Mouse (Mus musculus) kidney, postnatal 0 days (tissue): ENCODE data around the gene Olfr697. TPM values are rescaled to one million over a fixed set of nuclear protein-coding genes. Genes with fewer than 3 reads are reported as not detected.
"Not testable (repeated sequence)": the region's sequence is repeated elsewhere in the genome, so short reads cannot be mapped to it uniquely, and the experiment has no call there.

Source experiments
- ATAC-seq: fragments of 200-750 bp; cut with Nextera tagmentation; replicated peaks from 2 replicates; pipeline ENCODE4 v1.8.0; 2017; ENCODE audit warnings: low read depth, moderate number of reproducible peaks, moderate TSS enrichment, moderate library complexity; ENCODE audit not compliant: low FRiP score
- DNase-seq: peaks from one replicate; pipeline ENCODE4 v3.0.0-alpha.2; 2016; ENCODE audit warnings: low spot score
- H3K27ac ChIP-seq: fragments of 300-500 bp; sonication (generic); 2 replicates; pipeline ENCODE4 v1.5.1; 2014; ENCODE audit warnings: mild to moderate bottlenecking
- H3K27me3 ChIP-seq: fragments of 300-500 bp; sonication (generic); 2 replicates; pipeline ENCODE4 v1.6.1; 2014; ENCODE audit warnings: low read length, mixed read lengths; ENCODE audit not compliant: insufficient read depth
- H3K36me3 ChIP-seq: fragments of 300-500 bp; sonication (generic); 2 replicates; pipeline ENCODE4 v1.6.1; 2014; ENCODE audit warnings: low read length, mixed read lengths; ENCODE audit not compliant: insufficient read depth
- H3K4me1 ChIP-seq: fragments of 300-500 bp; sonication (generic); replicated peaks from 2 replicates; pipeline ENCODE4 v1.6.1; 2014; ENCODE audit warnings: antibody characterized with exemption, low read length, mixed read lengths; ENCODE audit not compliant: insufficient read depth
- H3K4me2 ChIP-seq: fragments of 300-500 bp; sonication (generic); 2 replicates; pipeline ENCODE4 v1.6.1; 2014; ENCODE audit warnings: mild to moderate bottlenecking, low read length, moderate library complexity, mixed read lengths
- H3K4me3 ChIP-seq: fragments of 300-500 bp; sonication (generic); replicated peaks from 2 replicates; pipeline ENCODE4 v1.5.1; 2014; ENCODE audit warnings: low read depth, low read length
- H3K9ac ChIP-seq: fragments of 300-500 bp; sonication (generic); 2 replicates; pipeline ENCODE4 v1.6.1; 2014; ENCODE audit warnings: low read depth, low read length
- H3K9me3 ChIP-seq: fragments of 300-500 bp; sonication (generic); replicated peaks from 2 replicates; pipeline ENCODE4 v1.6.1; 2016; ENCODE audit warnings: low read length, inconsistent platforms, mixed read lengths
- CTCF ChIP-seq: IDR thresholded peaks from 2 replicates; pipeline ENCODE4 v1.5.1; 2016; ENCODE audit warnings: antibody characterized with exemption, low read depth, mild to moderate bottlenecking, moderate library complexity
- WGBS: fragments of 180-500 bp; shearing (Covaris S2); extraction: QIAGEN DNeasy Blood & Tissue Kit; methylation state at CpG from one replicate; pipeline ENCODE4 v1.1.7; 2014; 5-methylcytosine and 5-hydroxymethylcytosine counted together
- polyA plus RNA-seq: library from polyadenylated mRNA; unstranded; fragments of >200 nt; fragmentation: Nextera tagmentation; extraction: Ambion mirVana; gene quantifications from 2 replicates; pipeline ENCODE4 v1.2.1, GENCODE M21; 2015

Olfr697 gene
- not detected in 2 replicates for polyA plus RNA-seq

- H3K9me3 ChIP-seq = no peaks in the 10 kb centered on the region
- no peak within 1 kb of the TSS for H3K4me3 ChIP-seq
- DNase-seq (no peak), ATAC-seq (no peak)
- TF ChIP-seq CTCF = no peak
- no peaks in the 10 kb centered on the region for H3K4me1 ChIP-seq
- no peak within 1 kb of the TSS for H3K4me2 ChIP-seq
- WGBS = 62% methylated on average over 1 of the region's 1 CpGs
- no peak within 1 kb of the TSS for H3K27ac ChIP-seq
- H3K36me3 ChIP-seq = no peaks in the 10 kb centered on the region
- H3K27me3 ChIP-seq = no peaks in the 10 kb centered on the region
- no peak within 1 kb of the TSS for H3K9ac ChIP-seq
Measured at GRCm38 (mm10) chr7:106742343-106742742, at the start of gene Olfr697. Gene Olfr697 (minus strand): TSS chr7:106742443.

- DNase-seq (peak; percentile 1), ATAC-seq (no peak)
- Histone ChIP-seq H3K36me3 (no peaks in the 10 kb centered on the region), H3K4me1 (no peaks in the 10 kb centered on the region), H3K4me3 (no peak overlapping the region), H3K9me3 (no peaks in the 10 kb centered on the region), H3K4me2 (no peak overlapping the region), H3K9ac (no peak overlapping the region), H3K27ac (no peak overlapping the region), H3K27me3 (no peaks in the 10 kb centered on the region)
- no peak; the same call in 1 of the 2 replicates for TF ChIP-seq CTCF
Measured at GRCm38 (mm10) chr7:106788330-106788729, 46.1 kb upstream of the Olfr697 start.

GRCm38 (mm10) chr7:106761008-106761407 lies 18.8 kb upstream of the Olfr697 start:
- H3K27ac ChIP-seq, H3K9me3 ChIP-seq, ATAC-seq, H3K9ac ChIP-seq, H3K27me3 ChIP-seq, H3K4me2 ChIP-seq, H3K4me3 ChIP-seq, DNase-seq, H3K36me3 ChIP-seq, H3K4me1 ChIP-seq: not testable (repeated sequence)
- WGBS = 90% methylated on average over 2 of the region's 2 CpGs

- Histone ChIP-seq H3K9me3 (no peaks in the 10 kb centered on the region), H3K4me2 (no peak overlapping the region), H3K36me3 (no peaks in the 10 kb centered on the region), H3K27ac (no peak overlapping the region), H3K4me1 (no peaks in the 10 kb centered on the region), H3K27me3 (no peaks in the 10 kb centered on the region), H3K4me3 (no peak overlapping the region), H3K9ac (no peak overlapping the region)
- DNase-seq = no peak
- 93% methylated on average over 2 of the region's 2 CpGs for WGBS
- ATAC-seq = no peak
- TF ChIP-seq CTCF = no peak
Measured at GRCm38 (mm10) chr7:106758800-106759199, 16.6 kb upstream of the Olfr697 start.

- Histone ChIP-seq H3K9me3 (no peaks in the 10 kb centered on the region), H3K27ac (no peak within 1 kb of the TSS), H3K36me3 (no peaks in the 10 kb centered on the region), H3K27me3 (no peaks in the 10 kb centered on the region), H3K4me1 (no peaks in the 10 kb centered on the region), H3K4me3 (no peak within 1 kb of the TSS), H3K4me2 (no peak within 1 kb of the TSS), H3K9ac (no peak within 1 kb of the TSS)
- TF ChIP-seq CTCF = no peak
- ATAC-seq = no peak
- no peak for DNase-seq
Measured at GRCm38 (mm10) chr7:106755297-106755696, 13.1 kb upstream of the Olfr697 start, which contains the start of gene Olfr698. Gene Olfr698 (minus strand): TSS chr7:106755397.

GRCm38 (mm10) chr7:106745811-106746210 lies 3.6 kb upstream of the Olfr697 start:
- H3K4me1 ChIP-seq = no peaks in the 10 kb centered on the region
- no peak for ATAC-seq
- H3K27me3 ChIP-seq = no peaks in the 10 kb centered on the region
- no peak overlapping the region for H3K4me2 ChIP-seq
- no peak for TF ChIP-seq CTCF
- no peaks in the 10 kb centered on the region for H3K9me3 ChIP-seq
- H3K4me3 ChIP-seq = no peak overlapping the region
- no peak overlapping the region for H3K9ac ChIP-seq
- WGBS = 92% methylated on average over 5 of the region's 5 CpGs
- H3K36me3 ChIP-seq = no peaks in the 10 kb centered on the region
- no peak overlapping the region for H3K27ac ChIP-seq
- DNase-seq = no peak

- Histone ChIP-seq H3K4me2 (no peak overlapping the region), H3K9ac (no peak overlapping the region), H3K9me3 (no peaks in the 10 kb centered on the region), H3K27ac (no peak overlapping the region), H3K4me1 (no peaks in the 10 kb centered on the region), H3K4me3 (no peak overlapping the region), H3K36me3 (no peaks in the 10 kb centered on the region), H3K27me3 (no peaks in the 10 kb centered on the region)
- no peak for TF ChIP-seq CTCF
- DNase-seq = no peak
- ATAC-seq = no peak
Measured at GRCm38 (mm10) chr7:106737028-106737427, 5.2 kb downstream of the Olfr697 start.
